Mouse (Mus musculus): Measurements from ENCODE around the gene Cfap57.

GRCm38 (mm10) chr4:118621781-118622180 lies 1.2 kb upstream of the Cfap57 start:
- TF ChIP-seq CTCF (IDR thresholded peaks at IDR 0.05; ENCODE audit: borderline replicate concordance, extremely low read depth, insufficient read depth, insufficient read length) (no peak), POLR2A (IDR thresholded peaks at IDR 0.05; ENCODE audit: borderline replicate concordance, extremely low read depth, insufficient read depth, insufficient read length, poor library complexity, severe bottlenecking) (no peak)

Data from brain, embryonic 14.5 days (tissue).